Mouse (Mus musculus) kidney, adult 2 months (tissue): ENCODE results near the gene Rapgef3.

Experiments
- CTCF ChIP-seq: fragments of 200-500 bp; conservative IDR thresholded peaks from 2 replicates; pipeline ENCODE4 v1.5.1; 2011; ENCODE audit warnings: low read depth, mild to moderate bottlenecking, control low read depth, low read length, moderate library complexity, mixed read lengths; ENCODE audit not compliant: insufficient read depth, insufficient read length
- POLR2A ChIP-seq: fragments of 200-500 bp; IDR thresholded peaks from one replicate; pipeline ENCODE4 v1.6.1; 2011; ENCODE audit warnings: low read depth, low read length, control low read depth

- TF ChIP-seq CTCF (no peak; the same call in 1 of the 2 replicates), POLR2A (no peak)
These were observed 6.3 kb downstream of the Rapgef3 start for GRCm38 (mm10) chr15:97761438-97761837.
